Mouse (Mus musculus): ENCODE results near the gene Nell2.
"Not testable (repeated sequence)": the region's sequence is repeated elsewhere in the genome, so short reads cannot be mapped to it uniquely, and the experiment has no call there.

The Nell2 gene

GRCm38 (mm10) chr15:95237021-95237420, 291.3 kb downstream of the Nell2 start:
- not testable (repeated sequence) for DNase-seq (ENCODE audit: low spot score in 2 of 2)

- no peak for DNase-seq (ENCODE audit: low spot score in 2 of 2)
Measured at GRCm38 (mm10) chr15:95236509-95236908, 291.9 kb downstream of the Nell2 start.

- no peak for DNase-seq (ENCODE audit: low spot score in 2 of 2)
Measured at GRCm38 (mm10) chr15:95231171-95231570, 297.2 kb downstream of the Nell2 start.

GRCm38 (mm10) chr15:95216640-95217365, 311.6 kb downstream of the Nell2 start:
- no peak for DNase-seq (ENCODE audit: low spot score in 2 of 2)

- DNase-seq (ENCODE audit: low spot score in 2 of 2): no peak
Measured at GRCm38 (mm10) chr15:95210551-95210950, 317.8 kb downstream of the Nell2 start.

- DNase-seq (ENCODE audit: low spot score in 2 of 2): no peak
Measured at GRCm38 (mm10) chr15:95209186-95209585, 319.2 kb downstream of the Nell2 start.

GRCm38 (mm10) chr15:95193661-95194280, 334.6 kb downstream of the Nell2 start:
- DNase-seq (ENCODE audit: low spot score in 2 of 2): peak; percentile 48 to 68

- DNase-seq (ENCODE audit: low spot score in 2 of 2): no peak
Measured at GRCm38 (mm10) chr15:95192951-95193350, 335.4 kb downstream of the Nell2 start.

- peak in 1 of 2 experiments; percentile 37 for DNase-seq (ENCODE audit: low spot score in 2 of 2)
Measured at GRCm38 (mm10) chr15:95186226-95186625, 342.1 kb downstream of the Nell2 start.

- DNase-seq (ENCODE audit: low spot score in 2 of 2): no peak
Measured at GRCm38 (mm10) chr15:95185419-95185818, 342.9 kb downstream of the Nell2 start.

GRCm38 (mm10) chr15:95183450-95183849, 344.9 kb downstream of the Nell2 start:
- no peak for DNase-seq (ENCODE audit: low spot score in 2 of 2)

- no peak for DNase-seq (ENCODE audit: low spot score in 2 of 2)
Measured at GRCm38 (mm10) chr15:95156828-95157227, 371.5 kb downstream of the Nell2 start.

- no peak for DNase-seq (ENCODE audit: low spot score in 2 of 2)
Measured at GRCm38 (mm10) chr15:95145118-95145517, 383.2 kb downstream of the Nell2 start.

GRCm38 (mm10) chr15:95144131-95144530, 384.2 kb downstream of the Nell2 start:
- DNase-seq (ENCODE audit: low spot score in 2 of 2): no peak

- DNase-seq (ENCODE audit: low spot score in 2 of 2): no peak
Measured at GRCm38 (mm10) chr15:95138709-95139409, 389.5 kb downstream of the Nell2 start.

- peak; percentile 6 to 17 for DNase-seq (ENCODE audit: low spot score in 2 of 2)
Measured at GRCm38 (mm10) chr15:95137018-95137810, 391.1 kb downstream of the Nell2 start.

- peak in 1 of 2 experiments; percentile 5 for DNase-seq (ENCODE audit: low spot score in 2 of 2)
Measured at GRCm38 (mm10) chr15:95135926-95136609, 392.3 kb downstream of the Nell2 start.

GRCm38 (mm10) chr15:95131401-95131800, 397.0 kb downstream of the Nell2 start:
- no peak for DNase-seq (ENCODE audit: low spot score in 2 of 2)

GRCm38 (mm10) chr15:95108626-95109025, 419.7 kb downstream of the Nell2 start:
- DNase-seq (ENCODE audit: low spot score in 2 of 2): no peak

GRCm38 (mm10) chr15:95107246-95107809, 421.0 kb downstream of the Nell2 start:
- DNase-seq (ENCODE audit: low spot score in 2 of 2): no peak

GRCm38 (mm10) chr15:95101522-95101921, 426.8 kb downstream of the Nell2 start:
- no peak for DNase-seq (ENCODE audit: low spot score in 2 of 2)

Data from right cerebral cortex, postnatal 36 days (tissue).